Mouse (Mus musculus) CH12.LX (cell line): Measurements from ENCODE around the gene Ccnd3. TPM values are rescaled to one million over a fixed set of nuclear protein-coding genes. Genes with fewer than 3 reads are reported as not detected.

ENCODE experiments used
- DNase-seq: peaks from one replicate; pipeline ENCODE4 v3.0.0-alpha.2; 2013; ENCODE audit errors: extremely low read depth
- H3K27ac ChIP-seq: 2 replicates; pipeline ENCODE4 v1.5.1; 2012; ENCODE audit warnings: low read depth, mild to moderate bottlenecking, control low read depth, moderate library complexity; ENCODE audit not compliant: insufficient read depth
- H3K27me3 ChIP-seq: replicated peaks from 2 replicates; pipeline ENCODE3; 2012; ENCODE audit warnings: inconsistent platforms
- H3K36me3 ChIP-seq, 2 experiments: replicated peaks in 1 of 2; 2 replicates each; pipeline versions ENCODE3 to v1.6.1; 2012; ENCODE audit warnings: inconsistent platforms in 1 of 2, low read length in 1 of 2, mild to moderate bottlenecking in 1 of 2, mixed read lengths in 1 of 2, moderate library complexity in 1 of 2; ENCODE audit not compliant: control insufficient read depth in 1 of 2, insufficient read depth in 1 of 2
- H3K4me1 ChIP-seq, 2 experiments: 2 replicates each; pipeline ENCODE4 v1.6.1; 2012; ENCODE audit warnings: inconsistent platforms in 1 of 2, moderate library complexity in 1 of 2; ENCODE audit not compliant: insufficient read depth in 2 of 2, control insufficient read depth in 1 of 2
- H3K4me2 ChIP-seq: 2 replicates; pipeline ENCODE4 v1.6.1; 2012; ENCODE audit warnings: low read depth, mild to moderate bottlenecking, control low read depth; ENCODE audit not compliant: poor library complexity, insufficient read depth, severe bottlenecking
- H3K4me3 ChIP-seq, 3 experiments: fragments of 150-350 bp in 1 of 3; sonication (generic) in 1 of 3; replicated peaks in 1 of 3; 2 replicates each; pipeline versions ENCODE3 to v1.5.1; 2011 to 2012; ENCODE audit warnings: low read depth in 2 of 3, low read length in 2 of 3, mild to moderate bottlenecking in 2 of 3, moderate library complexity in 2 of 3, control low read depth in 1 of 3, improper control_type of control experiment in 1 of 3, inconsistent platforms in 1 of 3, mixed read lengths in 1 of 3; ENCODE audit not compliant: poor library complexity in 1 of 3
- H3K79me2 ChIP-seq: replicated peaks from 2 replicates; pipeline ENCODE4 v1.6.1; 2012; ENCODE audit warnings: mild to moderate bottlenecking, moderate library complexity; ENCODE audit not compliant: control insufficient read depth, poor library complexity, insufficient read depth, severe bottlenecking; ENCODE audit errors: extremely low read depth
- H3K9ac ChIP-seq: 2 replicates; pipeline ENCODE4 v1.6.1; 2012; ENCODE audit warnings: low read depth, mild to moderate bottlenecking, control low read depth, moderate library complexity; ENCODE audit not compliant: insufficient read depth
- H3K9me3 ChIP-seq: replicated peaks from 2 replicates; pipeline ENCODE3; 2012; ENCODE audit warnings: low read length, inconsistent platforms, mixed read lengths
- CTCF ChIP-seq, 2 experiments: IDR thresholded peaks in 1 of 2; conservative IDR thresholded peaks in 1 of 2; 2 replicates each; pipeline ENCODE4 v1.5.1; 2011 to 2012; ENCODE audit warnings: low read depth in 2 of 2, low read length in 2 of 2, improper control_type of control experiment in 1 of 2, inconsistent platforms in 1 of 2, mild to moderate bottlenecking in 1 of 2, moderate library complexity in 1 of 2
- E2F4 ChIP-seq: IDR thresholded peaks from 2 replicates; pipeline ENCODE4 v1.6.1; 2011; ENCODE audit warnings: low read depth, low read length, improper control_type of control experiment; ENCODE audit not compliant: insufficient replicate concordance
- ELF1 ChIP-seq: IDR thresholded peaks from 2 replicates; pipeline ENCODE4 v1.6.1; 2014; ENCODE audit warnings: low read depth, mild to moderate bottlenecking, inconsistent platforms, low read length, improper control_type of control experiment
- HCFC1 ChIP-seq: IDR thresholded peaks from 2 replicates; pipeline ENCODE4 v1.6.1; 2012; ENCODE audit warnings: low read depth, mild to moderate bottlenecking, inconsistent platforms, low read length, improper control_type of control experiment
- IRF4 ChIP-seq: IDR thresholded peaks from 2 replicates; pipeline ENCODE4 v1.6.1; 2014; ENCODE audit warnings: low read depth, mild to moderate bottlenecking, inconsistent platforms, low read length, improper control_type of control experiment
- JUND ChIP-seq: conservative IDR thresholded peaks from 2 replicates; pipeline ENCODE4 v1.6.1; 2011; ENCODE audit warnings: low read depth, low read length, improper control_type of control experiment
- KAT2A ChIP-seq: IDR thresholded peaks from 2 replicates; pipeline ENCODE4 v1.6.1; 2012; ENCODE audit warnings: low read length, improper control_type of control experiment, inconsistent platforms; ENCODE audit not compliant: insufficient replicate concordance
- MAFK ChIP-seq: IDR thresholded peaks from 2 replicates; pipeline ENCODE4 v1.6.1; 2011; ENCODE audit warnings: low read length, improper control_type of control experiment; ENCODE audit not compliant: insufficient replicate concordance
- MEF2A ChIP-seq: IDR thresholded peaks from 2 replicates; pipeline ENCODE4 v1.6.1; 2014; ENCODE audit warnings: low read depth, mild to moderate bottlenecking, inconsistent platforms, low read length, improper control_type of control experiment, borderline replicate concordance
- MYC ChIP-seq: IDR thresholded peaks from 2 replicates; pipeline ENCODE4 v1.6.1; 2011; ENCODE audit warnings: low read depth, mild to moderate bottlenecking, improper control_type of control experiment, low read length
- NELFE ChIP-seq: IDR thresholded peaks from 2 replicates; pipeline ENCODE4 v1.6.1; 2011; ENCODE audit warnings: low read depth, low read length, improper control_type of control experiment
- POLR2A ChIP-seq: IDR thresholded peaks from 2 replicates; pipeline ENCODE4 v1.6.1; 2011; ENCODE audit warnings: low read depth, mild to moderate bottlenecking, improper control_type of control experiment, low read length
- POLR2AphosphoS2 ChIP-seq: IDR thresholded peaks from 2 replicates; pipeline ENCODE4 v1.6.1; 2011; ENCODE audit warnings: low read depth, low read length, improper control_type of control experiment
- RAD21 ChIP-seq: IDR thresholded peaks from 2 replicates; pipeline ENCODE4 v1.6.1; 2011; ENCODE audit warnings: low read depth, mild to moderate bottlenecking, low read length, improper control_type of control experiment, moderate library complexity
- SIN3A ChIP-seq: IDR thresholded peaks from 2 replicates; pipeline ENCODE4 v1.6.1; 2012; ENCODE audit warnings: low read length, improper control_type of control experiment, inconsistent platforms
- SMC3 ChIP-seq: IDR thresholded peaks from 2 replicates; pipeline ENCODE4 v1.6.1; 2011; ENCODE audit warnings: low read depth, low read length, improper control_type of control experiment
- TCF12 ChIP-seq: IDR thresholded peaks from 2 replicates; pipeline ENCODE4 v1.6.1; 2014; ENCODE audit warnings: low read depth, mild to moderate bottlenecking, inconsistent platforms, low read length, improper control_type of control experiment
- UBTF ChIP-seq: IDR thresholded peaks from 2 replicates; pipeline ENCODE4 v1.6.1; 2012; ENCODE audit warnings: low read depth, mild to moderate bottlenecking, inconsistent platforms, low read length, improper control_type of control experiment, moderate library complexity
- USF1 ChIP-seq: IDR thresholded peaks from 2 replicates; pipeline ENCODE4 v1.6.1; 2014; ENCODE audit warnings: low read depth, mild to moderate bottlenecking, inconsistent platforms, low read length, improper control_type of control experiment
- USF2 ChIP-seq: conservative IDR thresholded peaks from 2 replicates; pipeline ENCODE4 v1.6.1; 2011; ENCODE audit warnings: low read depth, low read length, improper control_type of control experiment
- ZKSCAN1 ChIP-seq: IDR thresholded peaks from 2 replicates; pipeline ENCODE4 v1.6.1; 2012; ENCODE audit warnings: low read depth, inconsistent platforms, low read length, improper control_type of control experiment, borderline replicate concordance
- ZNF384 ChIP-seq: IDR thresholded peaks from 2 replicates; pipeline ENCODE4 v1.6.1; 2012; ENCODE audit warnings: low read depth, low read length, improper control_type of control experiment, inconsistent platforms
- dilution Hi-C: fragments of 300-500 bp; cut with MboI; formaldehyde crosslinking; loops from 2 replicates; pipeline ENCODE4 v1.14.3; 2020; ENCODE audit warnings: low sequenced_read_pairs; ENCODE audit not compliant: extremely low pct_unique_long_range_greater_than_20kb, extremely low pct_ligation_motif_present
- in situ Hi-C: fragments of 300-500 bp; cut with MboI; formaldehyde crosslinking; loops from 3 replicates; pipeline ENCODE4 v1.14.3; 2019; ENCODE audit warnings: low sequenced_read_pairs, low pct_ligation_motif_present, low pct_unique_long_range_greater_than_20kb, mixed read lengths
- polyA plus RNA-seq: library from polyadenylated mRNA; unstranded; fragments of >175 nt; gene quantifications from 2 replicates; pipeline ENCODE4 v1.2.1, GENCODE M21; 2012; ENCODE audit warnings: low read depth; ENCODE audit not compliant: insufficient read length
- total RNA-seq, 2 experiments: library from RNA; depleted of rRNA; stranded (reverse); fragments of 300-350 nt in 1 of 2; fragments of >200 nt in 1 of 2; gene quantifications; 2 replicates each; pipeline ENCODE4 v1.2.3; 2012 to 2014

Gene Ccnd3
- total and polyA plus RNA-seq, 3 experiments = 30.6 to 121 (median 48.7) TPM

GRCm38 (mm10) chr17:47545154-47545553 lies 40.3 kb downstream of the Ccnd3 start:
- Histone ChIP-seq H3K4me1 (peaks cover 2 to 19% of the 10 kb centered on the region in 2 experiments; a peak in 2 of 4 replicates), H3K9me3 (no peaks in the 10 kb centered on the region), H3K27me3 (no peaks in the 10 kb centered on the region), H3K9ac (no peak overlapping the region), H3K79me2 (no peaks in the 10 kb centered on the region), H3K4me3 (no peak overlapping the region), H3K4me2 (no peak overlapping the region), H3K27ac (no peak overlapping the region), H3K36me3 (no peaks in the 10 kb centered on the region)
- in situ Hi-C loops = no loop called here
- TF ChIP-seq MYC = no peak
- TF ChIP-seq IRF4 = no peak
- no peak for TF ChIP-seq USF1
- TF ChIP-seq HCFC1 = no peak
- no peak for TF ChIP-seq USF2
- TF ChIP-seq NELFE = no peak
- TF ChIP-seq KAT2A = no peak
- TF ChIP-seq ELF1 = no peak
- dilution Hi-C loops = no loop called here
- DNase-seq = no peak

GRCm38 (mm10) chr17:47545861-47546331 lies 41.0 kb downstream of the Ccnd3 start:
- H3K9me3 ChIP-seq = no peaks in the 10 kb centered on the region
- H3K9ac ChIP-seq = no peak overlapping the region
- dilution Hi-C loops = no loop called here
- no peak overlapping the region for H3K27ac ChIP-seq
- DNase-seq = no peak
- H3K4me1 ChIP-seq = peaks cover 2 to 19% of the 10 kb centered on the region in 2 experiments; a peak in 2 of 4 replicates
- in situ Hi-C loops = no loop called here
- H3K79me2 ChIP-seq = no peaks in the 10 kb centered on the region
- H3K27me3 ChIP-seq = no peaks in the 10 kb centered on the region
- H3K4me2 ChIP-seq = no peak overlapping the region
- H3K4me3 ChIP-seq = no peak overlapping the region
- H3K36me3 ChIP-seq = no peaks in the 10 kb centered on the region
- TF ChIP-seq ZNF384 = no peak
- TF ChIP-seq JUND = no peak
- TF ChIP-seq POLR2AphosphoS2 = no peak
- TF ChIP-seq CTCF (conservative IDR thresholded peaks at IDR 0.05 in 1 of 2, IDR thresholded peaks at IDR 0.05 in 1 of 2; ENCODE audit: low read depth in 2 of 2, low read length in 2 of 2) = no peak
- TF ChIP-seq ZKSCAN1 = no peak
- no peak for TF ChIP-seq RAD21
- no peak for TF ChIP-seq UBTF
- no peak for TF ChIP-seq TCF12
- TF ChIP-seq SMC3 = no peak
- TF ChIP-seq SIN3A = no peak
- TF ChIP-seq MAFK = no peak
- TF ChIP-seq POLR2A = no peak
- no peak for TF ChIP-seq E2F4
- TF ChIP-seq MEF2A = no peak
